In the genomic region with DNA sequence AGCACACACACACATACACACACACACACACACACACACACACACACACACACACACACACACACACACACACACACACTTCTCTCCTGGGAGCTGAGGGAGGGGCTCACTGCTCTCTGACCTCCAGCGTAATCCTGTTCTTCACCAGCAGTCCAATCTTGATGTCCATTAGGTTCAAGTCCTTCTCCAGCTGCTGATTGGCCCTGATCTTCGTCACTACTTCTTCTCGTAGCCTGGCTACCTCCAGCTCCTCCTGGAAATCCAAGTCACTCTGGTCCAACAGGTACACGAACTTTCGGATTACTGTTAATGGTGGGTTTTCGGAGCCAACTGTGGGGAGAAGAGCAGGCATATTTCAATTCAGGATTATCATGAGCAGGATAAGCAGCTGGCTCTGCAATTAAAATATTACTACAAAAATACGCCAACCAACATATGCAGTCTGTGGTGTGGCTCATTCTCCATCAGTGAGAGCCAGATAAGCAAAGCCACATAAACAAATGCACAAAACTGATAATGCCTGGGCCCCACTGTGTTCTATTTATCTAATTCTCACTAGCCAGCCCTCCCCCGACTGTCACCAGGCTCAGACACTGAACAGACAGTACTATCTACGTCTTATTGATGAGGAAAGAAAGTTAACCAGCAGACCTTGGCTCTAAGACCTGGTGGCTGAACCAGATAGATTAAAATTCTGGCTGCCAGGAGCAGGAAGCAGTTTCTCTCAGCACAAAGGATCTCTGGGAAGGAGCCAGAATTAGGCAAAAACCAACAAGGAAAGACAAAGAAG, we compare ENCODE assay signal across 13 mouse cellular contexts. TPM values are rescaled to one million over a fixed set of nuclear protein-coding genes. Genes with fewer than 3 reads are reported as not detected.
DNase-seq lines count a peak whose midpoint lies in the region; ATAC-seq and TF ChIP-seq lines count a peak whose summit lies in the region.
"Had no signal": no experiment of that assay in that cellular context is flagged by ENCODE, and none has a peak within 500 bp of the region (broad histone marks: within the 10 kb centered on the region; RNA-seq: fewer than 3 reads in every experiment).

No protein-coding gene starts in this region.

- no peak overlapping the region; the same call in 1 of the 2 replicates for H3K4me2 ChIP-seq in lung, embryonic 14.5 days
- peak overlapping the region; percentile 51 for H3K4me2 ChIP-seq in liver, postnatal 0 days (ENCODE audit: low read depth, low read length)
- H3K4me2 ChIP-seq: forebrain, embryonic 15.5 days; hindbrain, embryonic 12.5 days; neural tube, embryonic 12.5 days had no signal

- 58% methylated on average over 9 of the region's 9 CpGs for WGBS in lung, embryonic 14.5 days
- 40% methylated on average over 9 of the region's 9 CpGs for WGBS in liver, postnatal 0 days (ENCODE audit: insufficient replicate concordance)

- H3K9me3 ChIP-seq in lung, embryonic 14.5 days (ENCODE audit: low read depth, low read length): no peaks in the 10 kb centered on the region
- H3K9me3 ChIP-seq in erythroblast, embryonic 14.5 days (ENCODE audit: control insufficient read depth, low read length): peaks cover 24% of the 10 kb centered on the region
- H3K9me3 ChIP-seq in liver, postnatal 0 days (ENCODE audit: low read length): no peaks in the 10 kb centered on the region
- H3K9me3 ChIP-seq: forebrain, embryonic 15.5 days; hindbrain, embryonic 12.5 days; neural tube, embryonic 12.5 days had no signal

- peak overlapping the region; percentile 55; the same call in 1 of the 2 replicates for H3K27ac ChIP-seq in lung, embryonic 14.5 days (ENCODE audit: low read depth)
- H3K27ac ChIP-seq in liver, postnatal 0 days (ENCODE audit: low read depth): peak overlapping the region; percentile 93
- H3K27ac ChIP-seq: forebrain, embryonic 15.5 days; hindbrain, embryonic 12.5 days; neural tube, embryonic 12.5 days had no signal

- peak; percentile 76 for DNase-seq in lung, embryonic 14.5 days
- DNase-seq in lung, postnatal 10 days: no peak
- DNase-seq in R1 (ENCODE audit: low read depth, low spot score): peak; percentile 31
- DNase-seq in liver, postnatal 0 days: peak; percentile 50
- DNase-seq in adrenal gland, adult 8-10 months: no peak
- no peak for DNase-seq in urinary bladder, postnatal 4 days (ENCODE audit: low spot score in 2 of 2)
- DNase-seq: embryo, embryonic 11 days; kidney, postnatal 10 days; thymus, postnatal 36 days had no signal

- 0 out of 2 replicates have a peak, but pooled peaks cover 7% of the 10 kb centered on the region for H3K36me3 ChIP-seq in lung, embryonic 14.5 days (ENCODE audit: insufficient read depth)
- peaks cover 39% of the 10 kb centered on the region for H3K36me3 ChIP-seq in erythroblast, embryonic 14.5 days (ENCODE audit: control insufficient read depth)
- H3K36me3 ChIP-seq in liver, postnatal 0 days (replicated peaks; ENCODE audit: insufficient read depth, low read length): peaks cover 50% of the 10 kb centered on the region
- H3K36me3 ChIP-seq: forebrain, embryonic 15.5 days had no signal

- no peak overlapping the region for H3K9ac ChIP-seq in lung, embryonic 14.5 days
- peak overlapping the region; percentile 52 for H3K9ac ChIP-seq in liver, postnatal 0 days (replicated peaks)
- H3K9ac ChIP-seq: forebrain, embryonic 15.5 days; hindbrain, embryonic 12.5 days; neural tube, embryonic 12.5 days had no signal

- H3K4me3 ChIP-seq in lung, embryonic 14.5 days (ENCODE audit: low read depth, low read length): no peak overlapping the region
- peak overlapping the region; percentile 56 for H3K4me3 ChIP-seq in erythroblast, embryonic 14.5 days (replicated peaks)
- peak overlapping the region; percentile 35 for H3K4me3 ChIP-seq in liver, postnatal 0 days (ENCODE audit: low read depth, low read length)
- H3K4me3 ChIP-seq: forebrain, embryonic 15.5 days; hindbrain, embryonic 12.5 days; neural tube, embryonic 12.5 days had no signal

- no peaks in the 10 kb centered on the region for H3K4me1 ChIP-seq in lung, embryonic 14.5 days (ENCODE audit: insufficient read depth)
- H3K4me1 ChIP-seq in erythroblast, embryonic 14.5 days (ENCODE audit: control insufficient read depth): peaks cover 48% of the 10 kb centered on the region
- peaks cover 12% of the 10 kb centered on the region for H3K4me1 ChIP-seq in liver, postnatal 0 days (ENCODE audit: insufficient read depth)
- H3K4me1 ChIP-seq: forebrain, embryonic 15.5 days; hindbrain, embryonic 12.5 days; neural tube, embryonic 12.5 days had no signal

- no peaks in the 10 kb centered on the region for H3K27me3 ChIP-seq in lung, embryonic 14.5 days (ENCODE audit: insufficient read depth, low read length)
- H3K27me3 ChIP-seq in erythroblast, embryonic 14.5 days (ENCODE audit: control insufficient read depth): no peaks in the 10 kb centered on the region
- H3K27me3 ChIP-seq in liver, postnatal 0 days (ENCODE audit: insufficient read depth, low read length): no peaks in the 10 kb centered on the region
- H3K27me3 ChIP-seq: forebrain, embryonic 15.5 days; hindbrain, embryonic 12.5 days; neural tube, embryonic 12.5 days had no signal

- ATAC-seq in lung, embryonic 14.5 days (ENCODE audit: insufficient read depth): peak; percentile 94
- ATAC-seq in liver, postnatal 0 days: peak; percentile 94
- ATAC-seq: forebrain, embryonic 15.5 days had no signal

- no peak for TF ChIP-seq CTCF in lung, embryonic 14.5 days (IDR thresholded peaks at IDR 0.05; ENCODE audit: low read depth)
- no peak for TF ChIP-seq CTCF in liver, postnatal 0 days (IDR thresholded peaks at IDR 0.05; ENCODE audit: low read depth)

- peak; percentile 100 for TF ChIP-seq EP300 in liver, postnatal 0 days (IDR thresholded peaks at IDR 0.05; ENCODE audit: low read depth)

RNA-seq across cellular contexts. Expression of gene F2rl2, which starts 25.4 kb away (rescaled TPM):
- 0.91 and 1.3 TPM in 2 replicates for polyA plus RNA-seq in lung, embryonic 14.5 days (2014; fragmentation: Nextera tagmentation; extraction: Ambion mirVana)
- polyA plus RNA-seq in erythroblast, embryonic 14.5 days (2012): not detected in 2 replicates
- polyA plus RNA-seq in liver, postnatal 0 days (2015; fragmentation: Nextera tagmentation; extraction: Ambion mirVana): 10.7 and 13.0 TPM in 2 replicates
- total RNA-seq in adrenal gland, adult 8-10 months (2022): under 1 TPM in 1 of 4 experiments, not detected in 3; 0.10 TPM

RNA-seq across cellular contexts. Expression of gene F2r, which starts 53.0 kb away (rescaled TPM):
- 109 and 110 TPM in 2 replicates for polyA plus RNA-seq in lung, embryonic 14.5 days (2014; fragmentation: Nextera tagmentation; extraction: Ambion mirVana)
- polyA plus RNA-seq in erythroblast, embryonic 14.5 days (2012): 0.43 and 0.76 TPM in 2 replicates
- 25.5 and 28.6 TPM in 2 replicates for polyA plus RNA-seq in liver, postnatal 0 days (2015; fragmentation: Nextera tagmentation; extraction: Ambion mirVana)
- total RNA-seq in adrenal gland, adult 8-10 months (2022): 100 to 1,000 TPM; 116 to 170 (median 135) TPM

Comparison
In these comparisons a context has a peak if more than half of its experiments do, and no peak if none do; other contexts are left out.
1. DNase-seq: peak in lung, embryonic 14.5 days (single experiment), R1 (single experiment) and liver, postnatal 0 days (single experiment); none in lung, postnatal 10 days (single experiment), adrenal gland, adult 8-10 months (single experiment) and urinary bladder, postnatal 4 days (0 of 2).
2. RNA of gene F2r, which starts 53.0 kb away (polyA plus RNA-seq): 109 to 110 TPM in lung, embryonic 14.5 days and 25.5 to 28.6 TPM in liver, postnatal 0 days; 0.43 to 0.76 TPM in erythroblast, embryonic 14.5 days; every median in the first group is over 10 times any median in the second.